Mouse (Mus musculus) liver, adult 10 weeks (tissue): ENCODE measurements around the gene Wdr81. TPM values are rescaled to one million over a fixed set of nuclear protein-coding genes. Genes with fewer than 3 reads are reported as not detected.

Experiments used
- polyA plus RNA-seq: library from polyadenylated mRNA; stranded (reverse); fragments of 350-450 nt; fragmentation: Illumina TruSeq; extraction: RNeasy Lipid Tissue Mini Kit (QIAGEN cat#74804); gene quantifications from one replicate; pipeline ENCODE4 v1.2.3, GENCODE M21; 2014; ENCODE audit warnings: low read depth, low replicate concordance

The Wdr81 gene
- 0.90 TPM for polyA plus RNA-seq

DNA sequence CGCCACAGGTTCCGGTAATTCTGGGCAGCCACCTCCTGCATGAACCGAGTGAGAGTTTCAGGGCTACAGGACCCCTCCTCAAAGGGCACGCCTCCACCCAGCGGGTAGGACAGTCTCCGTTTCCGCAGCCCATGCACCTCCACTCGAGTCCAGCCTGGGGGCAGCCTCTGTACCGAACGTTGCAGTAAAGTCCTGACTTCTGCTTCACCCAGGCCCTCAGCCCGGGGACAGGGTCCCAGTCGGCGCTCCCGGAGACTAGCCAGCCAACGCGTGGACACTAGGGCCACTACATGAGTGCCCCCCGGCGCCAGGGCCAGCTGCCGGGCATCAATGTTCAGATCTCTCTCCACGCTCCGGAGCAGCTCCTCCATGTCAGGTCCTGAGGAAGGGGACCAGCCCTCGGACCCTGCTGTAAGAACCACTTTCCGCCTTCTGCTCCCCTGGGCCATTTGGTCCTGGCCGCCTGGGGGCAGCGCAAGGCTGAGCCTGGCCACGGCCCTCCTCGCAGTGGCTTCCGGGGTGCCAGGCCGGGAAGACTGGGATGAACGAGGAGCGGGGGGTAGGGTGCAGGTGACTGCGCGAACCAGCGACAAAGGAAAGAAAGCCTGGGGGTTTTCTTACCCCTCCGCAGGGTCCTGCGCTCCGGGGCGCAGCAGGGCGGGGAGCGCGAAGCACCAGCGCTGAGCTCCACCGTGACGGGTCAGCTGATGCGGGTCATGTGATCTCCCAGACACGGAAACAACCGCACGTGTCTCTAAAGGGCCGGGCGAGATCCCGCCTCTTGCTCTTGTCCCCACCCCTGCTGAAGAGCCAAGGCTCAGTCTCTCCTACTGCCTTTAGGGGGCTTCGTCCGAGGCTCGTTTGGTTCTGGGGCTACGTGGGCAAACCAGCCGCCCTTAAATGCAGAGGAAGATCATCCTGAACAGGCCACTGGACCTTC lies at the start of gene Wdr81:
TSS of gene Wdr81 (minus strand) at position 727 of the 940 bp plus-strand sequence.

DNA sequence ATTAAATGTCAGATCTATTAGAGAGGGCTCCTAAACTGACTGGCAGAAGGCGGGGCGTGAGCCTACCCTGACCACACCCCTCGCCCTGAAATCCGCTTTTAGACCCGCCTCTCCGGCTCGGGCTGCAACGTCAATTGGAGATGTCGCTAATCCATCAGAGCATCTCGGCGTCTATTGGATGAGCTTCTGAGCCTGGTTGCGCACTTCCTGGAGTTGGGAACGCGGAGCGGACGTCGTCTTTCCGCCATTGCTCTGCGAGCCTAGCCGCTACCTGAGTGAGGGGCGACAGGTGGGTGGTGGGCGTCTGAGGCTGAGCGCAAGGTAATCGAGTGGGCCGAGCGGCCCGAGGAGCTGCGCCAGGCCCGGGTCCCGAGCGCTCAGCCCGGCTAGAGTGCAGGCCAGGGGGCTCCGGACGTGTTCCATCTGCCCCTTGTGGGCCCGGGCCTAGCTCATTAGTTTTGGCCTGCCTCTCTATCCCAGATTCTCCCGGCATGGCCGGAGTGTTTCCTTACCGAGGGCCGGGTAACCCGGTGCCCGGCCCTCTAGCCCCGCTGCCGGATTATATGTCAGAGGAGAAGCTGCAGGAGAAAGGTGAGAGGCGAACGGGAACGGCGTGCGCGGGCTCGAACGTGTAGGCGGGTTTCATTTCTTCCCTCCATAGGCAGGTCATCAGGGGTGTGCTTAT lies 32.2 kb upstream of the Wdr81 start, which contains the start of gene Prpf8:
TSS of gene Prpf8 (plus strand) at position 216 of the 685 bp plus-strand sequence.

DNA sequence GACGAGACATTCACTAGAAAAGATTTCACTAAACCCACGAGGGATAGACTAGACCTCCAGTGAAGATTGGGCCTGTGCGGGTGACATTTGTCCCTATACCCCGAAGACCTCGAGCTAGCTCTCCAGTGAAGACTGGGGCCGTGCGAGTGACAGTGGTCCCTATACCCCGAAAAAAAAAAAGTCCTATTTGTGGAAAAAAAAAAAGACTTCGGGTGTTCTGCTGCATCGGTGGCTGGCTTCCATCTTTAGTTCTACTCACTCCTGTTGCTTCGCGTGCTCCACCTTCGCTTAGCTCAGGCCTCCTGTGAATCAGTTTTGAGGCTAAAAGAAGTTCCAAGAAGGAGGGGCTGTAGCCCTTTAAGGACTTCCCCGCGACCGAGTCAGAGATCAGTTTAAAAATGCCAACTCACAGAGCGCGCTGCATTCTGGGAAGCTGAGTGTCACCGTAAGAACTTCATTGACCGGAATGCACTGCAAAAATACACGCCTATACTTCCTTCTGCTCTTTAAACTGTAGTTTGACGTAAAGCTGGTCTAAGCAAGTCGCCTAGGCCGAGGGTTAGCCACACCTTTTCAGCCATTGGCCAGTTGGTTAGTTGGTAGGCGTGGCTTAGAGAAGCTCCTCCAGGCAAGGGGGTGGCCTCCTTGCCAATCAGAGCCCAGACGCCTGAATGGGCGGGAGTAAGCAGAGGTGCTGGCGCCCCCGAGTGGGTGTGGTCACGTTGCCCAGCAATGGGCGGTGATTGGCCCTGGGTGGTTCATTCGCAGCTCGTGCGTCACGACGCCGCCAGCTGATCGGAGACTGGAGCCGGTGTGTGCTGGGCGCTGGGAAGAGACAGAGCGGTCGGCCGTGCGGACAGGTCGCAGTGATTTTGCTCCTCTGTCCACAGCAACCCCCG lies 6.6 kb upstream of the Wdr81 start, which contains the start of gene Tlcd2:
TSS of gene Tlcd2 (plus strand) at position 872 of the 899 bp plus-strand sequence.

DNA sequence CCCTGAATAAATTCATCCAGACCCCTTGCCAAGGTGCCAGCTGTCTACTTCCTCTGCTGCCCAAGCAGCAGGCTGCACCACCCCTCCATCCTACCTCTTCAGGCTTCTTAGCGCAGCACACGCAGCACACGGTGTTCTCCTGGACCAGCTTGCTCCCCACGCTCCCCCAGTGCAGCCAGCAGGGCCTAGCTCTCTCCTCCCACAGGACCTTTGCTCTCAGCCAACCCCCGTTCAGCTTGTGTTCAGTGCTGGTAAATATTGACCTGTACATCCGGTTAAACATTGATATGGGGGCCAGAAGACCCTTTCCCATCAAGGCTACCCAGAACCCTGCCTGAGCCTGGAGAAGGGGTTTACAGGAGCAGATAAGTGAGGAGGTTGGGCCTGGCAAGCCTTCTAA lies 15.2 kb downstream of the Wdr81 start, which contains the start of gene Serpinf2:
TSS of gene Serpinf2 (minus strand) at position 229 of the 400 bp plus-strand sequence.

DNA sequence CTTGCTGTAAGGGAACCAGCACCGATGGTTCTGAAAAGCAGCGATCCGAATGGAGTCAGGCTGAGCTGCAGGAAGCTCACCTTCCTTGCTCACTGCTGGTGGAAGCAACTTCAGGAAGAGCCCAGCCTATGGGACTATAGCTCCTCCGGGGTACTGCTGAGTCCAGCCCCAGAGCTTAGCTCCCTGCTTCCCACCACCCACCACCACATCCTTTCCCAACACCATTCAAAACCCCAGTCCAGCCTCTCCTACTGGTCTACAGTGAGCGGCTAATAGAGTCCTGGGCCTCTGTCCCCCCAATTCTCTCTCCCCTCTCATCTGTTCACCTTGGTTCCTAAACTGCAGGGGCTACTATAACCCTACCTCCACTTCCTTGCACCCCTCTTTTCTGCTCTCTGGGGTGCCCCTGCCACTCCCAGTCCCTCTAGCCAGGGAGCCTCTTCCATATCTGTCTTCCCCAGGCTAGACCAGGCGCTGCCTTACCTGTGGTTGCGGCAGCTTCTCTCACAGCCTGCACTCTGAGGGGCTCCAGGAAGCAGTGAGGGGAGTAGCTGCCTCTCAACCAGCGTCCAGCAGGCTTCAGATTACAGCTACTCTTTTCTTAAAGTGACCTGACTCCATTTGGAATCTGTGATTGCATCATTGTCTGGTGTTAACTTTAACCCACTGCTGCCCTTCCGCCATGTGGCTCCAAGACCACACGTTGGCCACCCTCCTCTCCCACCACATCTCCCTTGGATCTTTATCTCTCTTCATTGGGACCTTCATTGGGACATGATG lies 32.3 kb downstream of the Wdr81 start, which contains the start of gene Serpinf1:
TSS of gene Serpinf1 (minus strand) at position 689 of the 780 bp plus-strand sequence.

Other genes with a start within 250 kb of the Wdr81 start
- 17.9 TPM for gene Rpa1, start 106.4 kb downstream of the Wdr81 start, polyA plus RNA-seq
- 1.7 TPM for gene Smyd4, start 106.3 kb downstream of the Wdr81 start, polyA plus RNA-seq
- 250 TPM for gene Serpinf1, start 32.0 kb downstream of the Wdr81 start, polyA plus RNA-seq
- gene Serpinf2, start 15.1 kb downstream of the Wdr81 start, polyA plus RNA-seq = 152 TPM
- gene Tlcd2, start 7.0 kb upstream of the Wdr81 start, polyA plus RNA-seq = 179 TPM
- gene Prpf8, start 32.1 kb upstream of the Wdr81 start, polyA plus RNA-seq = 23.2 TPM
- 3.7 TPM for gene Rilp, start 55.4 kb upstream of the Wdr81 start, polyA plus RNA-seq
- 0.40 TPM for gene Scarf1, start 58.8 kb upstream of the Wdr81 start, polyA plus RNA-seq
- 1.4 TPM for gene Slc43a2, start 77.0 kb upstream of the Wdr81 start, polyA plus RNA-seq
- gene Pitpna, start 133.4 kb upstream of the Wdr81 start, polyA plus RNA-seq = 56.5 TPM
- gene Inpp5k, start 176.3 kb upstream of the Wdr81 start, polyA plus RNA-seq = 12.9 TPM
- gene Myo1c, start 195.8 kb upstream of the Wdr81 start, polyA plus RNA-seq = 2.9 TPM
- 101 TPM for gene Crk, start 224.5 kb upstream of the Wdr81 start, polyA plus RNA-seq